Mouse (Mus musculus): ENCODE data around the gene Tmem256. TPM values are rescaled to one million over a fixed set of nuclear protein-coding genes. Genes with fewer than 3 reads are reported as not detected.

Gene Tmem256
- polyA plus RNA-seq, 1 experiment from 2014 or later = 423 TPM

DNA sequence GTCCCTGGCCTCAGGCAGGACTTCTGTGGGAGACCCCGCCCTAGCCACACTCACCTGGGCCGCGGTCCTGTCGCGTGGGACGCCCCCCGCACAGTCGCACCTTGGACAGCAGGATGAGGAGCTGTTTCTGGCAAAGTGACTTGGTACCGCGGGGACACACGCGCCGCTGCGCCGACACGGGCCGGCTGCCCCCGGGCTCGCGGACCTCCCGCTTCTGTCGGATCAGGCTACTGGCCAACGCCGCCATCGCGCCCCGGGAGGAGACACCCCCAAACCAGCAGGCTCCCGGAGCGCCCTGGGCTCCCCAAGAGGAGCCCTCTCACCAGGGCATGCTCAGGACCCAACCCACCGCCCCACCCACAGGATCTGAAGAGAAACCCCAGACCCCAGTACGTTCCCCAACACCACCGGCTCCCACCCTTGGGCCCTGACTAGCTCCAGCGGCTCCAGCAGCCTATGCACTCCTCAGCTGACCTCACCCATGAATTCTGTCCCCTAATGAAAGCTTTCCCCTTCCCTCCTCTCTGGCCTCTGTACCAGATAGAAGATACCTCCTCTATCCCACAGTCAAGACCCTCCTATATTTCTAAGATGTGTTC, 36.8 kb upstream of the Tmem256 start, which contains the start of gene Fgf11:
Fgf11 (minus strand) TSS at position 479 of the 599 bp plus-strand sequence.
- ATAC-seq (ENCODE audit: insufficient number of reproducible peaks, insufficient read depth, low FRiP score, low TSS enrichment, low read depth) = no peak
- Histone ChIP-seq H3K9ac (peak within 1 kb of the TSS; percentile 79), H3K4me2 (peak within 1 kb of the TSS; percentile 98), H3K4me1 (peaks cover 66% of the 10 kb centered on the region), H3K36me3 (no peaks in the 10 kb centered on the region; the same call in 1 of the 2 replicates), H3K4me3 (peak within 1 kb of the TSS; percentile 56), H3K27ac (peak within 1 kb of the TSS; percentile 75), H3K9me3 (peaks cover 2% of the 10 kb centered on the region; the same call in 1 of the 2 replicates), H3K27me3 (peaks cover 63% of the 10 kb centered on the region)
- 2% methylated on average over 33 of the region's 33 CpGs for WGBS

GRCm38 (mm10) chr11:69802648-69803105, 35.6 kb upstream of the Tmem256 start:
- peak overlapping the region; percentile 68 for H3K27ac ChIP-seq
- H3K4me3 ChIP-seq = peak overlapping the region; percentile 56
- peaks cover 53% of the 10 kb centered on the region for H3K27me3 ChIP-seq
- H3K36me3 ChIP-seq = no peaks in the 10 kb centered on the region; the same call in 1 of the 2 replicates
- H3K4me2 ChIP-seq = peak overlapping the region; percentile 98
- peaks cover 66% of the 10 kb centered on the region for H3K4me1 ChIP-seq
- ATAC-seq (ENCODE audit: insufficient number of reproducible peaks, insufficient read depth, low FRiP score, low TSS enrichment, low read depth) = peak; percentile 23
- peak overlapping the region; percentile 74 for H3K9ac ChIP-seq
- under 1% methylated on average over 33 of the region's 33 CpGs for WGBS
- peaks cover 3% of the 10 kb centered on the region; the same call in 1 of the 2 replicates for H3K9me3 ChIP-seq

GRCm38 (mm10) chr11:69803328-69803727, 35.0 kb upstream of the Tmem256 start:
- Histone ChIP-seq H3K4me1 (peaks cover 66% of the 10 kb centered on the region), H3K9me3 (peaks cover 3% of the 10 kb centered on the region; the same call in 1 of the 2 replicates), H3K4me3 (peak overlapping the region; percentile 56), H3K9ac (peak overlapping the region; percentile 74), H3K36me3 (no peaks in the 10 kb centered on the region; the same call in 1 of the 2 replicates), H3K4me2 (peak overlapping the region; percentile 98), H3K27ac (0 out of 2 replicates have a peak overlapping the region, but pooled peaks have one; percentile 39), H3K27me3 (peaks cover 46% of the 10 kb centered on the region)
- ATAC-seq (ENCODE audit: insufficient number of reproducible peaks, insufficient read depth, low FRiP score, low TSS enrichment, low read depth) = no peak
- 2% methylated on average over 12 of the region's 12 CpGs for whole genome bisulfite sequencing

GRCm38 (mm10) chr11:69803786-69804651, 34.3 kb upstream of the Tmem256 start:
- Histone ChIP-seq H3K9me3 (peaks cover 3% of the 10 kb centered on the region; the same call in 1 of the 2 replicates), H3K27me3 (peaks cover 44% of the 10 kb centered on the region), H3K4me3 (peak overlapping the region; percentile 56), H3K27ac (0 out of 2 replicates have a peak overlapping the region, but pooled peaks have one; percentile 39), H3K4me1 (peaks cover 65% of the 10 kb centered on the region), H3K36me3 (no peaks in the 10 kb centered on the region), H3K4me2 (peak overlapping the region; percentile 98), H3K9ac (peak overlapping the region; percentile 74)
- ATAC-seq (ENCODE audit: insufficient number of reproducible peaks, insufficient read depth, low FRiP score, low TSS enrichment, low read depth) = no peak
- under 1% methylated on average over 60 of the region's 60 CpGs for WGBS

- Histone ChIP-seq H3K4me2 (peak overlapping the region; percentile 98), H3K9ac (peak overlapping the region; percentile 49; the same call in 1 of the 2 replicates), H3K27ac (no peak overlapping the region), H3K36me3 (no peaks in the 10 kb centered on the region), H3K4me1 (peaks cover 59% of the 10 kb centered on the region), H3K27me3 (peaks cover 40% of the 10 kb centered on the region), H3K4me3 (peak overlapping the region; percentile 56), H3K9me3 (peaks cover 3% of the 10 kb centered on the region; the same call in 1 of the 2 replicates)
- ATAC-seq (ENCODE audit: insufficient number of reproducible peaks, insufficient read depth, low FRiP score, low TSS enrichment, low read depth) = no peak
- 6% methylated on average over 12 of the region's 12 CpGs for WGBS
Measured at GRCm38 (mm10) chr11:69804652-69804940, 33.7 kb upstream of the Tmem256 start.

GRCm38 (mm10) chr11:69804972-69805909, 33.1 kb upstream of the Tmem256 start, which contains the start of gene Tmem102:
Tmem102 (minus strand) TSS chr11:69805624.
- Histone ChIP-seq H3K9me3 (peaks cover 3% of the 10 kb centered on the region; the same call in 1 of the 2 replicates), H3K4me1 (peaks cover 53% of the 10 kb centered on the region), H3K27ac (no peak within 1 kb of the TSS), H3K9ac (peak within 1 kb of the TSS; percentile 49), H3K4me3 (peak within 1 kb of the TSS; percentile 56), H3K36me3 (no peaks in the 10 kb centered on the region), H3K4me2 (peak within 1 kb of the TSS; percentile 98), H3K27me3 (peaks cover 40% of the 10 kb centered on the region)
- no peak for ATAC-seq (ENCODE audit: insufficient number of reproducible peaks, insufficient read depth, low FRiP score, low TSS enrichment, low read depth)
- 4% methylated on average over 29 of the region's 29 CpGs for WGBS

DNA sequence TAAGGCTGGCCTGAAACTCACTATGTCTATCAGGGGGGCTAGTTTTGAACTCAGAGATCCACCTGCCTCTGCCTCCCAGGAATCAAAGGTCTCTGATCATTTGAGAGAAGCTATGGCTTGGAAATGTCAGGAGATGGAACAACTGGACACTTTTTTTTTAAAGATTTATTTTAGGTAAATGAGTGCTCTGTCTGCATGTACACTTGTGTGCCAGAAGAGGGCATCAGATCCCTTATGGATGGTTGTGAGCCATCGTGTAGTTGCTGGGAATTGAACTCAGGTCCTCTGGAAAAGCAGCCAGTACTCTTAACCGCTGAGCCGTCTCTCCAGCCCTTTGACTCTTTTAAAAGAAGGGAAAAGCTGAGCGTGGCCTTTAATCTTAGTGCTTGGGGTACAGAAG, 31.9 kb upstream of the Tmem256 start:
- 81% methylated on average over 4 of the region's 4 CpGs for WGBS
- Histone ChIP-seq H3K4me1 (peaks cover 42% of the 10 kb centered on the region), H3K4me3 (no peak overlapping the region), H3K27ac (no peak overlapping the region), H3K9ac (no peak overlapping the region), H3K36me3 (no peaks in the 10 kb centered on the region), H3K27me3 (peaks cover 39% of the 10 kb centered on the region), H3K9me3 (peaks cover 3% of the 10 kb centered on the region; the same call in 1 of the 2 replicates), H3K4me2 (no peak overlapping the region)
- no peak for ATAC-seq (ENCODE audit: insufficient number of reproducible peaks, insufficient read depth, low FRiP score, low TSS enrichment, low read depth)

GRCm38 (mm10) chr11:69807641-69808040, 30.7 kb upstream of the Tmem256 start:
- H3K9me3 ChIP-seq = peaks cover 3% of the 10 kb centered on the region; the same call in 1 of the 2 replicates
- ATAC-seq (ENCODE audit: insufficient number of reproducible peaks, insufficient read depth, low FRiP score, low TSS enrichment, low read depth) = no peak
- no peaks in the 10 kb centered on the region for H3K36me3 ChIP-seq
- no peak overlapping the region for H3K4me3 ChIP-seq
- H3K27me3 ChIP-seq = peaks cover 28% of the 10 kb centered on the region
- peaks cover 29% of the 10 kb centered on the region for H3K4me1 ChIP-seq
- H3K9ac ChIP-seq = no peak overlapping the region
- H3K4me2 ChIP-seq = no peak overlapping the region
- H3K27ac ChIP-seq = no peak overlapping the region
- WGBS = 68% methylated on average over 2 of the region's 2 CpGs

DNA sequence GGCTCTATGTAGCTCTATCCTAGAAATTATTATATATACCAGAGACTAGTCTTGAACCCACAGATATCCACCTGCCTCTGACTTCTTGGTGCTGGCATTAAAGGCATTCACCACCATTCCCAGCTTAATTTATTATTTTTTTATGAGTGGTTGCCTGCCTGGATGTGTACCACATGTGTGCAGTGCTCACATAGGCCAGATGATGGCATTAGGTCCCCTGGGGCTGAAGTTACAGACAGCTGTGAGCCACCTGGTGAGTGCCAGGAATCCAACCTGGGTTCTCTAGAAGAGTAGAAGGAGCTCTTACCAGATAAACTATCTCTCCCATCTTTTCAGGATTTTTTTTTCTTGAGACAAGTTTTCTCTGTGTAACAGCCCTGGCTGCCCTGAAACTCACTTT, 28.0 kb upstream of the Tmem256 start:
- H3K27me3 ChIP-seq = peaks cover 14% of the 10 kb centered on the region
- ATAC-seq (ENCODE audit: insufficient number of reproducible peaks, insufficient read depth, low FRiP score, low TSS enrichment, low read depth) = no peak
- H3K4me3 ChIP-seq = no peak overlapping the region
- H3K36me3 ChIP-seq = no peaks in the 10 kb centered on the region
- peaks cover 3% of the 10 kb centered on the region; the same call in 1 of the 2 replicates for H3K4me1 ChIP-seq
- peaks cover 3% of the 10 kb centered on the region; the same call in 1 of the 2 replicates for H3K9me3 ChIP-seq
- H3K27ac ChIP-seq = no peak overlapping the region
- no peak overlapping the region for H3K4me2 ChIP-seq
- no peak overlapping the region for H3K9ac ChIP-seq

DNA sequence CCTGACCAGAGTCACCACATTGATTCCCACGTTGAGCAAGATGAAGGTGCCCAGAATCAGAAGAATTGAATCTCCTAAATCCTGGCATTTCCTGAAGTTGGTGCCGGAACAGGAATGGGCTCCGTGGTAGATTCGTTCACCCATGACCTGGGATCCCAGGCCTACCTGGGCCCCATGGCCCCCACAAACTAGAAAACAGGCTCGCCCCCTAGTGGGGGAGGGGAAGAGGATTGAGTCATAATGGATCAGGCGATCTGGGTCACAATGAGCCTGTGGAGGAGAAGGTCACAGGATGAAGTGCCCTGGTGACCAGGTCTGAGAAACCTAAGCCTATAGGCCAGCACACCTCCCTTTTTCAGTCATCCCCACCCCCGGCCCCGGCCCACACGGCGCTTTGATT, 23.2 kb upstream of the Tmem256 start, which contains the start of gene Gm39566:
Gm39566 (minus strand) TSS at position 144 of the 400 bp plus-strand sequence.
- no peak within 1 kb of the TSS for H3K27ac ChIP-seq
- H3K27me3 ChIP-seq = no peaks in the 10 kb centered on the region
- 60% methylated on average over 10 of the region's 10 CpGs for WGBS
- ATAC-seq (ENCODE audit: insufficient number of reproducible peaks, insufficient read depth, low FRiP score, low TSS enrichment, low read depth) = no peak
- no peaks in the 10 kb centered on the region for H3K4me1 ChIP-seq
- H3K9ac ChIP-seq = no peak within 1 kb of the TSS
- H3K4me2 ChIP-seq = no peak within 1 kb of the TSS
- H3K4me3 ChIP-seq = no peak within 1 kb of the TSS
- peaks cover 14% of the 10 kb centered on the region; the same call in 1 of the 2 replicates for H3K9me3 ChIP-seq
- H3K36me3 ChIP-seq = no peaks in the 10 kb centered on the region

Measured in embryonic facial prominence, embryonic 13.5 days (tissue).